Comparison of ENCODE assay signal across 35 mouse cellular contexts in genomic region chr2:112224356-112224755, GRCm38 (mm10). TPM values are rescaled to one million over a fixed set of nuclear protein-coding genes. Genes with fewer than 3 reads are reported as not detected.
DNase-seq lines count a peak whose midpoint lies in the region; TF ChIP-seq lines count a peak whose summit lies in the region.
"Had no signal": no experiment of that assay in that cellular context is flagged by ENCODE, and none has a peak within 500 bp of the region (broad histone marks: within the 10 kb centered on the region; RNA-seq: fewer than 3 reads in every experiment).

No protein-coding gene starts in this region.

- DNase-seq in layer of hippocampus, adult 2 months (ENCODE audit: low spot score in 2 of 2) = no peak
- DNase-seq in layer of hippocampus, adult 11-12 months (ENCODE audit: low spot score) = no peak
- peak; percentile 40 to 61 for DNase-seq in right cerebral cortex, postnatal 36 days (ENCODE audit: low spot score in 2 of 2)
- DNase-seq in right cerebral cortex, adult 2 months (ENCODE audit: low spot score in 2 of 2) = no peak
- DNase-seq in ovary, adult 18-20 months (ENCODE audit: low spot score) = no peak
- no peak for DNase-seq in layer of hippocampus, postnatal 14 days (ENCODE audit: low spot score in 2 of 2)
- DNase-seq: adrenal gland, adult 2 months; adrenal gland, postnatal 14 days; B cell, adult 2 months; cerebellum, adult 11-12 months; cerebellum, adult 8-10 months; cerebellum, postnatal 10 days; cerebellum, postnatal 36 days; gastrocnemius, postnatal 10 days; gastrocnemius, postnatal 36 days; heart, adult 2 months; heart, postnatal 14 days had no signal

- H3K4me3 ChIP-seq in layer of hippocampus, adult 2 months = no peak overlapping the region
- H3K4me3 ChIP-seq in olfactory bulb, adult 2 months (ENCODE audit: insufficient read depth, low read depth, low read length) = no peak overlapping the region
- H3K4me3 ChIP-seq: forebrain, embryonic 10.5 days; forebrain, embryonic 13.5 days; heart, adult 2 months; heart, embryonic 10.5 days; heart, embryonic 13.5 days; hindbrain, embryonic 12.5 days; hindbrain, embryonic 15.5 days had no signal

- TF ChIP-seq POLR2A in olfactory bulb, adult 2 months (IDR thresholded peaks at IDR 0.05; ENCODE audit: insufficient read depth, low read depth, low read length) = no peak

- no peak for TF ChIP-seq CTCF in layer of hippocampus, adult 2 months (conservative IDR thresholded peaks at IDR 0.05)
- TF ChIP-seq CTCF in olfactory bulb, adult 2 months (IDR thresholded peaks at IDR 0.05; ENCODE audit: insufficient read depth, low read depth, low read length) = no peak

- WGBS in olfactory bulb, adult 2 months = 25% methylated on average over 4 of the region's 4 CpGs

- peak overlapping the region; percentile 76 for H3K27ac ChIP-seq in layer of hippocampus, adult 2 months
- H3K27ac ChIP-seq in olfactory bulb, adult 2 months (ENCODE audit: insufficient read depth, low read depth, low read length) = peak overlapping the region; percentile 97
- H3K27ac ChIP-seq: forebrain, embryonic 10.5 days; forebrain, embryonic 13.5 days; heart, adult 2 months; heart, embryonic 10.5 days; heart, embryonic 13.5 days; hindbrain, embryonic 12.5 days; hindbrain, embryonic 15.5 days had no signal

- H3K4me1 ChIP-seq in olfactory bulb, adult 2 months (ENCODE audit: control insufficient read depth, insufficient read depth, low read length) = peaks cover 3% of the 10 kb centered on the region
- H3K4me1 ChIP-seq: forebrain, embryonic 10.5 days; forebrain, embryonic 13.5 days; heart, embryonic 10.5 days; heart, embryonic 13.5 days; hindbrain, embryonic 12.5 days; hindbrain, embryonic 15.5 days had no signal

RNA-seq across cellular contexts. Expression of gene Lpcat4, which starts 14.9 kb away (rescaled TPM):
- total RNA-seq in layer of hippocampus, adult 2 months (2021) = 10 to 100 TPM; 87.5 to 89.8 TPM
- not detected in 2 replicates for polyA plus RNA-seq in olfactory bulb, adult 2 months (2012; ENCODE audit: insufficient read depth, insufficient read length, low replicate concordance, missing spikeins)
- total RNA-seq in layer of hippocampus, postnatal 14 days (2021) = 10 to 100 TPM; 61.9 to 78.3 TPM

RNA-seq across cellular contexts. Expression of gene Nutm1, which starts 34.7 kb away (rescaled TPM):
- total RNA-seq in layer of hippocampus, adult 2 months (2021) = not detected
- not detected in 2 replicates for polyA plus RNA-seq in olfactory bulb, adult 2 months (2012; ENCODE audit: insufficient read depth, insufficient read length, low replicate concordance, missing spikeins)
- not detected for total RNA-seq in layer of hippocampus, postnatal 14 days (2021)
- total RNA-seq: adrenal gland, adult 2 months; adrenal gland, postnatal 14 days; adrenal gland, postnatal 4 days; CH12.LX; gastrocnemius, adult 18-20 months; gastrocnemius, postnatal 10 days; gastrocnemius, postnatal 36 days; granulocyte monocyte progenitor cell, adult 5-6 weeks; heart, adult 2 months; heart, postnatal 14 days; hematopoietic stem cell, adult 5-6 weeks had no signal
- polyA plus RNA-seq: adrenal gland, adult 2 months; brain, embryonic 14.5 days; embryonic facial prominence, embryonic 11.5 days; embryonic facial prominence, embryonic 14.5 days; forebrain, embryonic 13.5 days; forebrain, embryonic 16.5 days; heart, adult 2 months; heart, embryonic 16.5 days had no signal

RNA-seq across cellular contexts. Expression of gene Nop10, which starts 37.4 kb away (rescaled TPM):
- 10 to 100 TPM; 51.6 to 52.0 TPM for total RNA-seq in layer of hippocampus, adult 2 months (2021)
- not detected in 2 replicates for polyA plus RNA-seq in olfactory bulb, adult 2 months (2012; ENCODE audit: insufficient read depth, insufficient read length, low replicate concordance, missing spikeins)
- 10 to 100 TPM; 66.1 to 67.8 TPM for total RNA-seq in layer of hippocampus, postnatal 14 days (2021)

RNA-seq across cellular contexts. Expression of gene Slc12a6, which starts 41.3 kb away (rescaled TPM):
- 100 to 1,000 TPM; 107 to 112 TPM for total RNA-seq in layer of hippocampus, adult 2 months (2021)
- 90.3 and 136 TPM in 2 replicates for polyA plus RNA-seq in olfactory bulb, adult 2 months (2012; ENCODE audit: insufficient read depth, insufficient read length, low replicate concordance, missing spikeins)
- 10 to 100 TPM; 84.5 to 95.5 TPM for total RNA-seq in layer of hippocampus, postnatal 14 days (2021)

RNA-seq across cellular contexts. Expression of gene Gm21985, which starts 41.8 kb away (rescaled TPM):
- total RNA-seq in layer of hippocampus, adult 2 months (2021) = under 1 TPM in 1 of 2 experiments, not detected in 1; 0.22 TPM
- not detected in 2 replicates for polyA plus RNA-seq in olfactory bulb, adult 2 months (2012; ENCODE audit: insufficient read depth, insufficient read length, low replicate concordance, missing spikeins)
- total RNA-seq in layer of hippocampus, postnatal 14 days (2021) = 1 to 10 TPM in 1 of 2 experiments, under 1 TPM in 1; 0.98 to 1.8 TPM
- total RNA-seq: adrenal gland, postnatal 14 days; adrenal gland, postnatal 4 days; hematopoietic stem cell, adult 5-6 weeks had no signal
- polyA plus RNA-seq: adrenal gland, adult 2 months; brain, embryonic 14.5 days; embryonic facial prominence, embryonic 11.5 days; embryonic facial prominence, embryonic 14.5 days; forebrain, embryonic 10.5 days; forebrain, embryonic 13.5 days; forebrain, embryonic 16.5 days; G1E; heart, adult 2 months; heart, embryonic 10.5 days; heart, embryonic 13.5 days; heart, embryonic 16.5 days; hindbrain, embryonic 12.5 days; hindbrain, embryonic 15.5 days had no signal

Comparison
In these comparisons a context has a peak if more than half of its experiments do, and no peak if none do; other contexts are left out.
1. DNase-seq: peak in right cerebral cortex, postnatal 36 days (2 of 2); none in layer of hippocampus, adult 2 months (0 of 2), layer of hippocampus, adult 11-12 months (single experiment), right cerebral cortex, adult 2 months (0 of 2), ovary, adult 18-20 months (single experiment) and layer of hippocampus, postnatal 14 days (0 of 2).